Mouse (Mus musculus) cerebellum, postnatal 10 days (tissue): ENCODE measurements at regions not wholly inside any gene's neighbourhood (a gene's known extent, or its start where the extent isn't known, plus 50 kb on each side); places are given as distances from the start of the nearest gene placed in this dataset.

Experiments
- DNase-seq, 2 experiments: peaks; one replicate each; pipeline ENCODE4 v3.0.0; 2021; ENCODE audit warnings: mixed read lengths in 2 of 2

GRCm38 (mm10) chr4:54837326-54837725 lies 107.5 kb upstream of the Zfp462 start:
- peak; percentile 78 to 81 for DNase-seq

DNA sequence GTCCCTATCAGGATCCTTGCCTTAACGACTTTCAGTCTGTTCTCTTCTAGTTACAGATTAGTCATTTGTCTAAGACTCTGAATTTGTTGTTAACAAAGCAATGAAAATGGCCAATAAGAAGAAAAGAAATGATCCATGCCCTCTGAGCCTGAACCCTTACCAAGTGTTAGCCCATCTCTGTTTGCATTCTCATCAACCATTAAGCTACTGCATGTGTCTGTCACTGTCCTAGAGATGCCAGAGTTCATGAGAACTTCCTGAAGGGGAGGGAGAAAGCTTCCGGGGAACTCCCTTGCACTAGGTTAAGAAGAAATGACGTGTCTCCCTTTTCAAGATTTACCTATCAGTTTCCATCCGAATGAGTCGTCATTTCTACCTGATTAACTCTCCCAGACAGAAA lies 106.7 kb upstream of the Zfp462 start:
- DNase-seq: no peak

DNA sequence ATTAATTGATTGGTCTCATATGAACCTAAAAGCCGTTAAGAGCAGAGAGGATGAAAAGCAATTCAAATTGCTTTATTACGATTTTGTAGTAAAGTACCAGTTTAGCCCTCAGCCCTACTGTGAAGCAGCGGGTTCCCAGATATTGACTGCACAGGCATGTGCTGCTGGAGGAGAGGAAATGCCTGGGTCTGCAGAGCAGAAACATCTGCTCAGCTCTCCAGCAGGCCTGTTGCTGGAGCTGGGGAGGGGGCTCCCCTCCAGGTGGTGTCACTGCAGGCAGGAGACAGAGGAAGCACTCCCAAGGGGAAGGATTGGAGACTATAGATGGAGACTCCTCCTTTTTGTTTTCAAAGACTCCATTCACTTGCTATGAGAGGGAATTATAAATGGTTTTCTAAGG lies 106.1 kb upstream of the Zfp462 start:
- DNase-seq: peak in 1 of 2 experiments; percentile 7

DNA sequence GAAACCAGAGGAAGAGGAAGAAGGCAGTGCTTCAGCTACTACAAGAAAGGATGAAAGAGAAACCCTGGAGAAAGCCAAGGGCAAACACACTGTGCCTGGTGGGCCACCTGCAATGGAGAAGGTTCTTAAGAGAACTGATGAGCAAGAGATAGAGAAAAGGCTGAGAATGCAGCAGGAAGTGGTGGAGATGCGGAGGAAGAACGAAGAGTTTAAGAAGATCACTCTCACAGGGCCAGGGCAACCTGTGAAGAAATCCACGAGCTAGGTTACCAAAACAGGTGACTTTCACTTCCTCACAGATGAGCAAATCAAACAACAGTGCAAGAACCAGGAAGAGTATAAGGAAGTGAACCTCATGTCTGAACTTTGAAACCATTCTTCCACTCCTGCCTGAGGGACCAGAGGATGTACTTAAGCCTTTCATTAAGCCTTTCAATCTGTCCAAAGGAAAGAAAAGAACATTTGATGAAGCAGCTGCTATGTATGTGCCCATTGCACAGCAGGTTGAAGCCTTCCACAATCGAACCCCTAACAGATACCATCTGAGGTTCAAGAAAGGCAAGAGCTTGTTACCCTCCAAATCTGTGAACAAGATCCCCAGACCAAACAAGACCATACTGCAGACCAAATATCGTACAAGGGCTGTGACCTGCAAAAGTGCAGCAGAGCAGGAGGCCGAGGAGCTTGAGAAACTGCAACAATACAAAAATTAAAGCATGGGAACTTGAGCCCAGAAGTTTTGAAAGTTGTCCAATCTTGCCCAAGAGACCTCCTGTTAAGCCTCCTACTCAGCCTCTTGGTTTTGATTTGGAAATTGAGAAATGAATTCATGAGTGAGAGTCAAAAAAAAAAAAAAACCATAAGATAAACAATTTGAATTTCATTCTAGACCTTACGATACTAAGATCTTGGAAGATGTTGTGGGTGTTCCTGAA lies 91.6 kb upstream of the Zfp462 start:
- no peak for DNase-seq

DNA sequence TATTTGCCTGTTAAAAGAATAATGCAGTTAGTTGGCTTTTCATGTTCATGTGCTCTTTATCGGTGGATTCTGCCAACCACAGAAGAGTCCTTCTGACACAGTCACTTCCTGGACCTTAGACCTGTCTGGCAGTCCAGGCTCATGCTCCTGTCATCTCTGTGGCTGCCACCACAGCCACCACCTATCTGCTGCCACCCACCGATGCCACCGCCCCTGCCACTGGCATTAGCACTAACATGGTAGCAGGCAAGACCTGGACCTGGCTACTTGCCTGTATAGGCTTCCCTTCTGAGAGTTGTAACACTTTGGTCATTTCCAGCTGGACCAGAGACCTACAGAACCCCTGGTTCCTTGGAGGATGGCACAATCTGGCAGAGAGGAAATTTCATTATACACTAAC lies 86.2 kb upstream of the Zfp462 start:
- no peak for DNase-seq

DNA sequence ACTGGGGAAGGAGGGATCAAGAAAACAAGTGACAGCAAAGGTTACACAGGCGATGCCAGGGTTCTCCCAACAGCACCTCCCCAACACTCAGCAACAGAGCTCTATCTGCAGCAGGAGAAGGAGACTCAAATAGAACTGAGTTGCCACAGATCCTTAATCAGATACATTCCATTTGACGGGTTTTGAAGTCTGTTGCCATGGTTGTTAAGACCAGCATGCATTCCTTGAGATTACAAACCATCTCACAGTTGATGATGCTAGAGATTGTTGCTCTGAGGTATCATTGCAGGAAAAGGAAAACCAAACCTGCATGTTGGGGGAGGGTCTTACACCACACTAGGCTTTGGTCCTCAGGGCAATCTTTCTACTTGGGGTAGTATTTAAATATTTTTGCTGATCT lies 78.8 kb upstream of the Zfp462 start:
- no peak for DNase-seq

DNA sequence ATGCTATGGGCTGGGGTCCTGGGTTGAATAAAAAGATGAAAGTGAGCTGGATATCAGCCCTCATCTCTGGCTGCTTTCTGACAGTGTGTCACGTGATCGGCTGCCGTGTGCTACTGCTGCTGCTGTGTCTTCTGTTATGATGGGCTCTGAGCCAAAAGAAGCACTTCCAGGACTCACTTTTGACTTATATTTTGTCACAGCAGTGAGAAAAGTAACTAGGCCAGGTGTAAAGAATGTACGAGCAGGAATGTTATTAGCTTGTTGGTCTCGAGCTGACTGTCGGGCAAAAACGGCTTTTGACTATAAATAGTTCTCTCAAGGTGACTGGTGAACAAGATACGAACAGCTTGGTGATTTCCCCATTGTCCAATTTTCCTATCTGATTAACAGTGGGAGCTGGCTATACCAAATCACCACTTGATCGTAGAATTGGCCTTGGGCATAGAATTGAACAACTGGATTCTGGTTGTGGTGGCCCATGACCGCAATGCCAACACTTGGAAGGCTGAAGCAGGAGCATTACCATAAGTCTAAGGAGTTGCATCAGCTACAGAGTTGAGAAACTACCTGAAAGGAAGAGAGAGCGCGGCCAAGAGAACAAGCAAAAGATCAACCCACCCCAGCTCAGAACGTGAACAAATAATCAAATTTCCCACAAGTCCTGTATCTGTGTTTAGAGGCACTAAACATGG lies 70.6 kb upstream of the Zfp462 start:
- DNase-seq: peak in 1 of 2 experiments; percentile 6

GRCm38 (mm10) chr4:54875506-54875905 lies 69.3 kb upstream of the Zfp462 start:
- no peak for DNase-seq

- DNase-seq: no peak
Measured at GRCm38 (mm10) chr4:54877361-54877760, 67.5 kb upstream of the Zfp462 start.

DNA sequence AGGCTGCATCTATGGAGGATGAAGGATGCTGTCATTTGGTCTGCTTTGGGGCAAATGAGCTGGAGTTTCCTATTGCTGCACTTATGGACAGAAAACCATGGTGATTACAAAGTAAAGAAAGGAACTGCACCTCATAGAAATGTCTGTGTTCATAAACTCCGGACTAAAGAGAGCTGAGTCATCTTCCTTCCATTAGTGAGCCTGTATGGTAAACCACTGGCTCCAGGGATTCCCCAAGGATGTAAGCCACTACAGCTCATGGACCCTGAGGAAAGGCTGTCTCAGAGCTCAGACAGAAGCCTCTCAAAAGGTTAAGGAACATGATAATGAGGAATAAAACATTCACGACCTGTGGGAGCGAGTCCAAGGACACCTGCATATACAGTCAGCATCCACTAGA lies 66.3 kb upstream of the Zfp462 start:
- no peak for DNase-seq

DNA sequence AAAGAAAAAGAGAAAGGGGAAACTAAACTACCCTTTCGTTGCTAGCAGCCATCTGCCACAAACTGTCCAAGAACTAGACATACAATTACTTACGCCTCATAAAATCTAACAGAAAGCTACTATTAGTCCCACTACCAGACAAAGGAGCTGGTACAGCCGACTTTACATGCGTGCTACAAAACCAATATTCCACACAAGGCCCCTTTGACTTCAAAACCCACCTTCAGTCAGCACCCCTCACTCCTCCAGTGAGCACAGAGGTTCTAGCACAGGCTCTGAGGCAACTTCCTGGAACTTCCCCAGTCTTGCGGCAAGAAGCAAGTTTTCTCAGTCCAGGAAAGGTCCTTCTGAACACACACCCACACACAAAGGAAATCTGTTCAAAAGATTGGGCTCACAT lies 51.6 kb upstream of the Zfp462 start:
- DNase-seq: no peak
